Mouse (Mus musculus): ENCODE measurements at regions not wholly inside any gene's neighbourhood (a gene's known extent, or its start where the extent isn't known, plus 50 kb on each side); places are given as distances from the start of the nearest gene placed in this dataset.

DNA sequence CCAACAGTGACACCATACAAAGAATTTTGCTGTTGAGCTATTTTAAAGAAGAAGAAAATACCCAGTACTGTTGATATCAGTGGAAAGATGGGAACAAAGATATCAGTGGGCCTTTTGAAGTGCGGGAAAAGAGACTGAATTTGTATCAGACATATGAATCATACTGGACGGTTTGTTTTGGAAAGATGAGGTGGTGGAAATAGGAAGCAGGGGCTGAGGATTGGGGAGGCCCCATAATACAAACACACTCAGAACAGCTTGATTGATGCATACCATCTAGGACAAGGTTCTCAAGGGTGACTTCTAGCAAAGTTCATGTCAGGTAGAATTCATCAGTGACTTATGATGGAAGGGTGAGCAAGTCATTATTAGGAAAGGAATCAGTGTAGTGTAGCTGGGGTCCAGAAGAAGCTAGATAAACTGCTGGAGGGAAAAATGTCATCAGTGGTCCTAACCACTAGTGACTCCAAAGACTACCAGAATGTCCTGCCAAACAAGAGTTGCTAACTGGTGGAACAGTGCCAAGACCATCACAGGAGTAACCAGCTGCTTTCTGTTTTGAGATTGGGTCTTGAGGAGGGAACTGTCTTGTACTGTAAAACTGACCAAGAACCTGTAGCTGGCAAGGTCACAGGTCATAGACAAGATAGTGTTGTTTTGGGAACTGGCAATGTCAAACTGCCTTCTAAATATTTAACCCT, 176.0 kb upstream of the Zc3h12c start:
- WGBS: 92% methylated on average over 2 of the region's 2 CpGs

DNA sequence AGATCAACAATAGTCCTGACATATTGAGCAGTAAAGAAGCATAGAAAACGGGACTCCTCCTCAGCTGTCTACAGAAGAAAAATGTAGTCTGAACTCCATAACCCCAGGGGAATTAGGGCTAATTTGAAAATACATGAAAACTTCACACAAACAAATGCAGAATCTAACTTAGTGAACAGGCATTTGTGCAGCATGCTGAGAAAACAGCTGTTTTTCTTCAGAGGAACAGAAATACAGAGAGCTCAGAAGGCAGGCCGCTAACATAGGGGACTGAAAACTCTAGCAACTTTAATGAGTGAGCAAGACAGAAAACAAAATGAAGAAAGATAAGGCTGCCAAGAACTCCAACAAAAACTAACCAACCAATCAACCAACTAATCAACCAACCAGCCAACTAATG, 172.7 kb upstream of the Zc3h12c start:
- H3K4me1 ChIP-seq (ENCODE audit: control insufficient read depth, insufficient read depth, low read length): no peaks in the 10 kb centered on the region
- WGBS: 77% methylated on average over 2 of the region's 2 CpGs

More for the DNA sequence above, 176.0 kb upstream of the Zc3h12c start:
- Histone ChIP-seq H3K9me3 (ENCODE audit: control insufficient read depth, low read length) (no peaks in the 10 kb centered on the region), H3K4me2 (ENCODE audit: low read depth) (no peak overlapping the region), H3K36me3 (ENCODE audit: control insufficient read depth, insufficient read depth, low read length) (no peaks in the 10 kb centered on the region), H3K9ac (ENCODE audit: low read length) (no peak overlapping the region), H3K4me3 (ENCODE audit: low read depth, low read length) (no peak overlapping the region), H3K4me1 (ENCODE audit: control insufficient read depth, insufficient read depth, low read length) (no peaks in the 10 kb centered on the region), H3K27ac (ENCODE audit: low read depth, low read length) (no peak overlapping the region), H3K27me3 (ENCODE audit: control insufficient read depth, insufficient read depth, low read length) (no peaks in the 10 kb centered on the region)
- DNase-seq (ENCODE audit: low spot score) (no peak), ATAC-seq (ENCODE audit: insufficient read depth, low FRiP score, low TSS enrichment) (no peak)

DNA sequence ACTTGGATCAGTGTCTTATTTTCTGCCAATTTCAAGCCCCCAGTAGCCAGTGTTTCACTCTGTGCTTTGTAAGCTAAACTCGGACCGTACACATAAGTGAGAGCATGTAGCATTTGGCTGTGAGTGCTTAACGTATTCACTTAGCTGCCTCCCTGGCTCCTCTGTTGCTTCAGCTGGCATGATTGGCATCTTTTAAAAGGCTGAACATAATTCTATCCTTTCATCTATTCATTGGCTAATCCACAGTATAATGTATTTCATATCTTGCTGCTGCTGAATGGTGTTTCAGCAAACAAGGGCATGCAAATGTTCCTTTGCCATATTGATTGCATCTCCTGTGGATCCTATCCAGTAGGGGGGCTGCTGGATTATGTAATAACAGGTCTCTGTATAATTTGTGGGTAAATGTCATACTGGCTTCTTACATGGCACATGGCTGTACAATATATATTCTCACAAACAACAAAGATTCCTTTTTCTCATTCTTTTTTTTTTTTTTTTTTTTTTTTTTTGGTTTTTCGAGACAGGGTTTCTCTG, 169.5 kb upstream of the Zc3h12c start:
- Histone ChIP-seq H3K9me3 (ENCODE audit: control insufficient read depth, low read length) (no peaks in the 10 kb centered on the region), H3K27ac (ENCODE audit: low read depth, low read length) (no peak overlapping the region), H3K36me3 (ENCODE audit: control insufficient read depth, insufficient read depth, low read length) (no peaks in the 10 kb centered on the region), H3K4me1 (ENCODE audit: control insufficient read depth, insufficient read depth, low read length) (no peaks in the 10 kb centered on the region), H3K4me2 (ENCODE audit: low read depth) (no peak overlapping the region), H3K9ac (ENCODE audit: low read length) (no peak overlapping the region), H3K4me3 (ENCODE audit: low read depth, low read length) (no peak overlapping the region), H3K27me3 (ENCODE audit: control insufficient read depth, insufficient read depth, low read length) (no peaks in the 10 kb centered on the region)
- ATAC-seq (ENCODE audit: insufficient read depth, low FRiP score, low TSS enrichment) (no peak), DNase-seq (ENCODE audit: low spot score) (no peak)
- WGBS: 84% methylated on average over 4 of the region's 4 CpGs

More for the DNA sequence above, 172.7 kb upstream of the Zc3h12c start:
- H3K36me3 ChIP-seq (ENCODE audit: control insufficient read depth, insufficient read depth, low read length): no peaks in the 10 kb centered on the region
- ATAC-seq (ENCODE audit: insufficient read depth, low FRiP score, low TSS enrichment): no peak
- H3K9me3 ChIP-seq (ENCODE audit: control insufficient read depth, low read length): no peaks in the 10 kb centered on the region
- no peak overlapping the region for H3K9ac ChIP-seq (ENCODE audit: low read length)
- H3K4me2 ChIP-seq (ENCODE audit: low read depth): no peak overlapping the region
- H3K27ac ChIP-seq (ENCODE audit: low read depth, low read length): no peak overlapping the region
- DNase-seq (ENCODE audit: low spot score): no peak
- no peak overlapping the region for H3K4me3 ChIP-seq (ENCODE audit: low read depth, low read length)
- no peaks in the 10 kb centered on the region for H3K27me3 ChIP-seq (ENCODE audit: control insufficient read depth, insufficient read depth, low read length)

DNA sequence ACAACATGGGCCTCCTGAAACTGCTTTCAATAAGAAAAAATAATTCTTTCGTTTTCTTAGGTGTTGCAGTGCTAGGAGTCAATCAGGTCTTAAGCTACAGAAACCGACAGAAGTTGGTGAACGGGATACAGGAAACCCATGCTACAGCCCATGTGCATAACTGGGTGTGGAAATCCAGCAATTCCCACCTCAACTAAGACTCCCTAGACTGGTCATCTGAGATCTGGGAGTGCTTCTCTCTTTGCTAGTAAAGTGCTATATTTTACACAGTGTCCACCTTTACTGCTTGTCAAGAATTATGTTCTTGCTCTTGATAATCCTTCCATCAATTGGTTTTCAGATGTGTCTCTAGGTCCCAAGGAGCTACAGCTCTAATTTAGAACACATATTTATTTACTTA, 166.4 kb upstream of the Zc3h12c start:
- ATAC-seq (ENCODE audit: insufficient read depth, low FRiP score, low TSS enrichment): no peak
- Histone ChIP-seq H3K27ac (ENCODE audit: low read depth, low read length) (no peak overlapping the region), H3K4me3 (ENCODE audit: low read depth, low read length) (no peak overlapping the region), H3K4me1 (ENCODE audit: control insufficient read depth, insufficient read depth, low read length) (no peaks in the 10 kb centered on the region), H3K9ac (ENCODE audit: low read length) (no peak overlapping the region), H3K27me3 (ENCODE audit: control insufficient read depth, insufficient read depth, low read length) (no peaks in the 10 kb centered on the region), H3K4me2 (ENCODE audit: low read depth) (no peak overlapping the region), H3K9me3 (ENCODE audit: control insufficient read depth, low read length) (no peaks in the 10 kb centered on the region), H3K36me3 (ENCODE audit: control insufficient read depth, insufficient read depth, low read length) (no peaks in the 10 kb centered on the region)
- no peak for DNase-seq (ENCODE audit: low spot score)
- 87% methylated on average over 3 of the region's 3 CpGs for WGBS

DNA sequence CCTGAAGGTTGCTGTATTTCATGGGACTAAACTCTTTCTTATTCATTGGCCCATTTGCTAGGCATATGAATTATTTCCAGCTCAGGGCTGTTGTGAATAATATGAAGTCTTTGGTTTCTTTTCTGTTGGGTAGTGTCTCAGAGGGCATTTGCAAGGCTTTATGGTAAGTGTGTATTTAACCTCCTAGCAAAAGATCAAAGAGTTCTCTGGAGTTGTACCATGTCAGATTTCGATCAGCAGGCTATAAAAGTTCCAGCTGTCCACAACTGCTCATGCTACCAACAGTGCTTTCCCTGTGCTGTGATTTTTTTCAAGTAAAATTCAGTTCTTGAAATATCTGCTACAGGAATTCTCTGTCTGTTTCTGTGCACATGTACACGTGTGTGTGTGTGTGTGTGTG, 165.5 kb upstream of the Zc3h12c start:
- no peak for DNase-seq (ENCODE audit: low spot score)

DNA sequence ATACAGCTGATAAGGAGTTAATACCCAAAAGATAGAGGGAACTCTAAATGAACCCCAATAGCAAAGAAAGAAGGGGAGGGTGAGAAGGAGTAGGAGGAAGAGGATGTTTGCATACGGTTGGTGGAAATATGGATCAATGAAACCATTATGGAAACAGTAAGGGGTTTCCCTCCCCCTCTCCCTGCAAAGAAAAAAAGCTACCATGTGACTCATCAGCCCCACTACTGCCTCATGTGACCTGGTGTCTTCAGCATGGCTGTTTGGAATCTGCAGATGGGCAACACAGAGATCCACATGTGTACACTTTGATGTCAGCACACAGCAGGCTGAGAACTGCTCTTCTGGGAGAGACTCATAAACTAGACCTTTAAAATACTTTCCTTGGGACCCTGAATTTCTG, 163.4 kb upstream of the Zc3h12c start:
- no peak for ATAC-seq (ENCODE audit: insufficient read depth, low FRiP score, low TSS enrichment)
- no peaks in the 10 kb centered on the region for H3K27me3 ChIP-seq (ENCODE audit: control insufficient read depth, insufficient read depth, low read length)

More for the DNA sequence above, 165.5 kb upstream of the Zc3h12c start:
- no peak overlapping the region for H3K27ac ChIP-seq (ENCODE audit: low read depth, low read length)
- ATAC-seq (ENCODE audit: insufficient read depth, low FRiP score, low TSS enrichment): no peak
- H3K9me3 ChIP-seq (ENCODE audit: control insufficient read depth, low read length): no peaks in the 10 kb centered on the region
- 41% methylated on average over 2 of the region's 2 CpGs for WGBS
- no peak overlapping the region for H3K4me2 ChIP-seq (ENCODE audit: low read depth)
- H3K4me3 ChIP-seq (ENCODE audit: low read depth, low read length): no peak overlapping the region
- H3K36me3 ChIP-seq (ENCODE audit: control insufficient read depth, insufficient read depth, low read length): no peaks in the 10 kb centered on the region
- H3K4me1 ChIP-seq (ENCODE audit: control insufficient read depth, insufficient read depth, low read length): no peaks in the 10 kb centered on the region
- no peaks in the 10 kb centered on the region for H3K27me3 ChIP-seq (ENCODE audit: control insufficient read depth, insufficient read depth, low read length)
- H3K9ac ChIP-seq (ENCODE audit: low read length): no peak overlapping the region

DNA sequence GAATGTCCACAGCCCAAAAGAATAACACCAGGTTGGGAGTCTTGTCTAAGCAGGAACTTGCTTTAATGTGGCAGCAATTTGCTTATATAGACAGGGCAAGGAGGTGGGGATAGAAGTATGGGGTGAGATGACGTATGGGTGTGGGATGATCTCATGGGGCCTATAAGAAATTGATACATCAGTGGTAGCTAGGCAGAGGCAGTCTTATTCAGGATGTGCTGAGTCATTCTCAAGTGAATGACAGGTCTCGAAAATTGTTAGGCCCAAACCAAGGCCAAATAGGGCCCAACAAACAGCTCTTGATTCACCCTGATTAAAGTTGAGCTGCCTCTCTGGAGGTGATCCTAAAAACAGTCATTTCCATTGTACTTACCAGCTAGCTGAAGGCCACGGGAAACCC, 162.3 kb upstream of the Zc3h12c start:
- no peak for DNase-seq (ENCODE audit: low spot score)
- no peak overlapping the region for H3K4me2 ChIP-seq (ENCODE audit: low read depth)
- no peak for ATAC-seq (ENCODE audit: insufficient read depth, low FRiP score, low TSS enrichment)

More for the DNA sequence above, 163.4 kb upstream of the Zc3h12c start:
- no peak overlapping the region for H3K9ac ChIP-seq (ENCODE audit: low read length)
- H3K36me3 ChIP-seq (ENCODE audit: control insufficient read depth, insufficient read depth, low read length): no peaks in the 10 kb centered on the region
- no peak for DNase-seq (ENCODE audit: low spot score)
- H3K4me1 ChIP-seq (ENCODE audit: control insufficient read depth, insufficient read depth, low read length): no peaks in the 10 kb centered on the region
- H3K4me3 ChIP-seq (ENCODE audit: low read depth, low read length): no peak overlapping the region
- no peak overlapping the region for H3K4me2 ChIP-seq (ENCODE audit: low read depth)
- H3K9me3 ChIP-seq (ENCODE audit: control insufficient read depth, low read length): no peaks in the 10 kb centered on the region
- 84% methylated on average over 1 of the region's 1 CpGs for WGBS
- H3K27ac ChIP-seq (ENCODE audit: low read depth, low read length): no peak overlapping the region

DNA sequence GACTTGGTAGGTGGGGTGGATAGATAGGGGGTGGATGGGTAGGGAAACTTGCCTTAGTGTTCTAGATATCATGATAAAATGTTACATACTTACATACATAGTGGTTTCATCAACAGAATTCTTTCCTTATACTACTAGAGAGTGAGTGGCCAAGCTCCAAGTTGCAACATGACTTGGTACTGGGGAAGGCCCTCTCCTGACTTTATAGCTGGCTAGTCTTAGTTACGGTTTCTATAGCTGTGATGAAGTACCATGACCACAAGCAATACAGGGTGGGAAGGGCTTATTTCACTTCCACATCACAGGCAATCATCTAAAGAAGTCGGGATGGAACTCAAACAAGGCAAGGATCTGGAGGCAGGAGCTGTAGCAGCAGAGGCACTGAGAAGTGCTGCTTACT, 156.0 kb upstream of the Zc3h12c start:
- no peak overlapping the region for H3K4me2 ChIP-seq (ENCODE audit: low read depth)
- H3K27me3 ChIP-seq (ENCODE audit: control insufficient read depth, insufficient read depth, low read length): no peaks in the 10 kb centered on the region
- ATAC-seq (ENCODE audit: insufficient read depth, low FRiP score, low TSS enrichment) (no peak), DNase-seq (ENCODE audit: low spot score) (no peak)
- H3K4me3 ChIP-seq (ENCODE audit: low read depth, low read length): no peak overlapping the region
- 81% methylated on average over 2 of the region's 2 CpGs for WGBS
- H3K9me3 ChIP-seq (ENCODE audit: control insufficient read depth, low read length): no peaks in the 10 kb centered on the region
- no peaks in the 10 kb centered on the region for H3K4me1 ChIP-seq (ENCODE audit: control insufficient read depth, insufficient read depth, low read length)
- no peaks in the 10 kb centered on the region for H3K36me3 ChIP-seq (ENCODE audit: control insufficient read depth, insufficient read depth, low read length)
- no peak overlapping the region for H3K9ac ChIP-seq (ENCODE audit: low read length)
- H3K27ac ChIP-seq (ENCODE audit: low read depth, low read length): no peak overlapping the region

More for the DNA sequence above, 162.3 kb upstream of the Zc3h12c start:
- Histone ChIP-seq H3K27ac (ENCODE audit: low read depth, low read length) (no peak overlapping the region), H3K4me1 (ENCODE audit: control insufficient read depth, insufficient read depth, low read length) (no peaks in the 10 kb centered on the region), H3K4me3 (ENCODE audit: low read depth, low read length) (no peak overlapping the region), H3K36me3 (ENCODE audit: control insufficient read depth, insufficient read depth, low read length) (no peaks in the 10 kb centered on the region), H3K9ac (ENCODE audit: low read length) (no peak overlapping the region), H3K27me3 (ENCODE audit: control insufficient read depth, insufficient read depth, low read length) (no peaks in the 10 kb centered on the region), H3K9me3 (ENCODE audit: control insufficient read depth, low read length) (no peaks in the 10 kb centered on the region)
- 84% methylated on average over 3 of the region's 3 CpGs for WGBS

DNA sequence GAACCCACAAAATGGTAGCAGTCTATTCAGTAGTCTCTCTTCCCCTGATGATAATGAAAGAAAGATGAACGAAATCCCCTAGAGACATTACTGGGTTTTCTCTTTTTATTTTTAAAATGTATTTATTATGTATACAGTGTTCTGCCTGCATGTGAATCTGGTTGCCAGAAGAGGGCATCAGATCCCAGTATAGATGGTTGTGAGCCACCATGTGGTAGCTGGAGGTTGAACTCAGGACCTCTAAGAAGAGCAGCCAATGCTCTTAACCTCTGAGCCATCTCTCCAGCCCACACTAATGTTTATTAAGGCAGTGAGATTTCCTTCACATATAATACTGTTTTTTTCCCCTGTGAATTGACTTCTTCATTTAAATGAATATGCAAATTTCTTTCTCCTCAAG, 155.4 kb upstream of the Zc3h12c start:
- H3K4me1 ChIP-seq (ENCODE audit: control insufficient read depth, insufficient read depth, low read length): no peaks in the 10 kb centered on the region
- 76% methylated on average over 1 of the region's 1 CpGs for WGBS
- no peaks in the 10 kb centered on the region for H3K27me3 ChIP-seq (ENCODE audit: control insufficient read depth, insufficient read depth, low read length)
- H3K27ac ChIP-seq (ENCODE audit: low read depth, low read length): no peak overlapping the region
- no peaks in the 10 kb centered on the region for H3K36me3 ChIP-seq (ENCODE audit: control insufficient read depth, insufficient read depth, low read length)
- no peaks in the 10 kb centered on the region for H3K9me3 ChIP-seq (ENCODE audit: control insufficient read depth, low read length)
- no peak overlapping the region for H3K9ac ChIP-seq (ENCODE audit: low read length)
- no peak overlapping the region for H3K4me2 ChIP-seq (ENCODE audit: low read depth)
- no peak for ATAC-seq (ENCODE audit: insufficient read depth, low FRiP score, low TSS enrichment)
- DNase-seq (ENCODE audit: low spot score): no peak
- no peak overlapping the region for H3K4me3 ChIP-seq (ENCODE audit: low read depth, low read length)
